Mouse (Mus musculus) CH12F3 (cell line): ENCODE data around the gene Eva1b.

Experiments
- in situ Hi-C: fragments of 300-500 bp; cut with MboI; formaldehyde crosslinking; loops from 2 replicates; pipeline ENCODE4 v1.14.3; 2020; ENCODE audit warnings: low sequenced_read_pairs

The Eva1b gene

GRCm38 (mm10) chr4:126194216-126194615 is 46.7 kb downstream of the Eva1b start:
- in situ Hi-C loops, result no loop called here

GRCm38 (mm10) chr4:126194916-126195315 is 47.4 kb downstream of the Eva1b start:
- in situ Hi-C loops, result no loop called here

- in situ Hi-C loops, result no loop called here
Measured at GRCm38 (mm10) chr4:126197485-126197884, 49.9 kb downstream of the Eva1b start.
